Mouse (Mus musculus) testis, adult 2 months (tissue): Measurements from ENCODE around the gene Tcp11l1.

Experiments used
- CTCF ChIP-seq: fragments of 200-500 bp; IDR thresholded peaks from 2 replicates; pipeline ENCODE4 v1.5.1; 2012; ENCODE audit warnings: low read depth, mild to moderate bottlenecking, inconsistent platforms, low read length, moderate library complexity; ENCODE audit not compliant: control insufficient read depth, insufficient read depth, insufficient replicate concordance
- POLR2A ChIP-seq: fragments of 200-500 bp; IDR thresholded peaks from 2 replicates; pipeline ENCODE4 v1.6.1; 2012; ENCODE audit warnings: low read depth, mild to moderate bottlenecking, inconsistent platforms, low read length, moderate library complexity; ENCODE audit not compliant: control insufficient read depth

GRCm38 (mm10) chr2:104714254-104714691 is 2.3 kb upstream of the Tcp11l1 start:
- no peak for TF ChIP-seq POLR2A
- no peak for TF ChIP-seq CTCF
